Mouse (Mus musculus): ENCODE measurements around the gene Gngt2. TPM values are rescaled to one million over a fixed set of nuclear protein-coding genes. Genes with fewer than 3 reads are reported as not detected.
A peak's percentile ranks its signal among the peaks of the same experiment; 100 is the strongest.

Gngt2 gene
- polyA plus RNA-seq, 1 experiment from 2014 or later: 32.2 TPM

DNA sequence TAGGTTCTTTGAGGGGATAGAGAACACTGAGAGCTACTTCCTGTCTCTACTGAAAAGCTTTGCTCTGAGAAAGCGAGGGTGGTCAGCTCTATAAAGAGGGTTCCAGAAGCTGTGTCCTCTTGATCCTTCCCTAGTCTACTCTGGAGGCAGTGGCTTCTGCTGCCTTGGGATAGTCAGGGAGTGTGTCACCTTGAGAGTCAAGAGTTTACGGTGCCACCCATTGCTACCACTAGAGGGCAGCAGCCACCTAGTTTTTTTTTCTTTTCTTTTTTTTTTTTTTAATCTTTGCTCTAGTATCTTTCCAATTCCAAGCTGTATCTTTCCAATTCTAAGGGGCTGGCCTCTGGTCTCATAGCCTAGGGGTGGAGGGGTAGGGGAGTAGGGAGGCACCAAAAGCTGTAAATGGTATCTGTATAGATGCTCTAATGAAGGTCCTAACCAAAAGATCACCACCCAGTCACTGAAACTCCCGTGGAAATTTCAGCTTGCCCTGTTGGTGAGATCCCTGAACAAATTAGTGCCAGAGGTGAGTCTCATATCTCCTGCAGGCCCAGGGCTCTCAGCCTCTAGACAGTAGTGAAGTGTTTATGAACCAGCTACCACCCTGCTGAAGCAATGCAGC is 9.4 kb upstream of the Gngt2 start:
- H3K4me1 ChIP-seq (ENCODE audit: insufficient read depth): peaks cover 44% of the 10 kb centered on the region

GRCm38 (mm10) chr11:95828181-95828964 is 8.6 kb upstream of the Gngt2 start:
- Histone ChIP-seq H3K36me3 (replicated peaks; ENCODE audit: insufficient read depth, low read length) (peaks cover 5% of the 10 kb centered on the region; the same call in 1 of the 2 replicates), H3K4me3 (ENCODE audit: low read depth, low read length) (no peak overlapping the region), H3K9me3 (ENCODE audit: low read length) (no peaks in the 10 kb centered on the region), H3K4me1 (ENCODE audit: insufficient read depth) (peaks cover 38% of the 10 kb centered on the region), H3K9ac (replicated peaks) (no peak overlapping the region), H3K27me3 (ENCODE audit: insufficient read depth, low read length) (peaks cover 51% of the 10 kb centered on the region), H3K4me2 (ENCODE audit: low read depth, low read length) (no peak overlapping the region), H3K27ac (ENCODE audit: low read depth) (no peak overlapping the region)
- TF ChIP-seq CTCF (IDR thresholded peaks at IDR 0.05; ENCODE audit: low read depth) (no peak), EP300 (IDR thresholded peaks at IDR 0.05; ENCODE audit: low read depth) (no peak)
- 49% methylated on average over 11 of the region's 11 CpGs for WGBS (ENCODE audit: insufficient replicate concordance)
- ATAC-seq (no peak), DNase-seq (no peak)

More for the DNA sequence above, 9.4 kb upstream of the Gngt2 start:
- H3K27ac ChIP-seq (ENCODE audit: low read depth): no peak overlapping the region
- peak; percentile 78 for DNase-seq
- peaks cover 5% of the 10 kb centered on the region; the same call in 1 of the 2 replicates for H3K36me3 ChIP-seq (replicated peaks; ENCODE audit: insufficient read depth, low read length)
- no peak for ATAC-seq
- 12% methylated on average over 3 of the region's 3 CpGs for WGBS (ENCODE audit: insufficient replicate concordance)
- peak overlapping the region; percentile 48 for H3K4me2 ChIP-seq (ENCODE audit: low read depth, low read length)
- no peak overlapping the region for H3K9ac ChIP-seq (replicated peaks)
- no peaks in the 10 kb centered on the region for H3K9me3 ChIP-seq (ENCODE audit: low read length)
- peaks cover 43% of the 10 kb centered on the region for H3K27me3 ChIP-seq (ENCODE audit: insufficient read depth, low read length)
- TF ChIP-seq CTCF (IDR thresholded peaks at IDR 0.05; ENCODE audit: low read depth) (peak; percentile 85), EP300 (IDR thresholded peaks at IDR 0.05; ENCODE audit: low read depth) (no peak)
- 0 out of 2 replicates have a peak overlapping the region, but pooled peaks have one; percentile 1 for H3K4me3 ChIP-seq (ENCODE audit: low read depth, low read length)

DNA sequence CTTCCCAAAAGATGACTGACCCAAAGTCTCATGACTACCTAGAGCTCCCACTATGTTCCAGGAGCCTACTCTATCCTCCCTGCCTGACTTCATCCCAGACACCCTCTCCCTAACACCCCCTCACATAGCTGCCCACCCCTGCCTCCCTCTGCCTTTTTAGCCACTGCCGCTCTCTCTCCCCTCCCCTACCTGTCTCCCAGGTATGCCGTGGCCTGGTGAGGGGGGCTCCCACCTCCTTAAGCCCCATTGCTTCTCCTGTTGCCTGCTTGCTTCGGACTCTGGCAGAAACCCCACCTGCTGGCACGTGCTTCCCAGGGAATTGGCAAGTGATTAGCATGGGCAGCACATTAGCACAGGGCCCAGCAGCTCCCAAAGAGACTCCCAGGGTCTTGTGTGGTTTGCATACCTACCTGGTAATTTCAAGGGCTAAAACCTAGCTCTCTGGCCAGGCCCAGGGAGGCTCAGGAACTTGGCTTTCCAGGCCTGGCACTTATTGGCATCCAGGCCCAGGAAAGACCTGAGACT is 7.4 kb upstream of the Gngt2 start:
- ATAC-seq: no peak

DNA sequence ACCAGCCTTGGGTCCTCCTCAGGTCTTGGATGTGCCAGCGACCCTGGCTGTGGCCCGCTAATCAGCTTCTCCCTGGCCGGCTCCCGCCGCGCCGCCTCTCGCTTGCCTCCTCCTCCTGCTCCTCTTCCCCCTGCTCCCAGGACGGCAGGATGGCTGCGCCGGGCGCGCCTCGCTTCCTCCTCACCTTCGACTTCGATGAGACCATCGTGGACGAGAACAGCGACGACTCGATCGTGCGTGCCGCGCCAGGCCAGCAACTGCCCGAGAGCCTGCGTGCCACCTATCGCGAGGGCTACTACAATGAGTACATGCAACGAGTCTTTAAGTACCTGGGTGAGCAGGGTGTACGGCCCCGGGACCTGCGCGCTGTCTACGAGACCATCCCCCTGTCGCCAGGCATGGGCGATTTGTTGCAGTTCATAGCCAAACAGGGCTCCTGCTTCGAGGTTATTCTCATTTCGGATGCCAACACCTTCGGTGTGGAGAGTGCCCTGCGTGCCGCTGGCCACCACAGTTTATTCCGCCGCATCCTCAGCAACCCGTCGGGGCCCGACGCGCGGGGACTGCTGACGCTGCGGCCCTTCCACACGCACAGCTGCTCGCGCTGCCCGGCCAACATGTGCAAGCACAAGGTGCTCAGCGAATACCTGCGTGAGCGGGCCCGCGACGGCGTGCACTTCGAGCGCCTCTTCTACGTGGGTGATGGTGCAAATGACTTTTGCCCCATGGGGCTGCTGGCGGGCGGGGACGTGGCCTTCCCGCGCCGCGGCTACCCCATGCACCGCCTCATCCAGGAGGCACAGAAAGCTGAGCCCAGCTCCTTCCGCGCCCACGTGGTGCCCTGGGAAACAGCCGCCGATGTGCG is 6.4 kb upstream of the Gngt2 start:
- TF ChIP-seq CTCF (IDR thresholded peaks at IDR 0.05; ENCODE audit: low read depth) (no peak), EP300 (IDR thresholded peaks at IDR 0.05; ENCODE audit: low read depth) (no peak)
- ATAC-seq: no peak
- Histone ChIP-seq H3K4me2 (ENCODE audit: low read depth, low read length) (peak overlapping the region; percentile 63), H3K27ac (ENCODE audit: low read depth) (no peak overlapping the region), H3K4me1 (ENCODE audit: insufficient read depth) (peaks cover 47% of the 10 kb centered on the region), H3K9ac (replicated peaks) (peak overlapping the region; percentile 4), H3K27me3 (ENCODE audit: insufficient read depth, low read length) (peaks cover 47% of the 10 kb centered on the region), H3K9me3 (ENCODE audit: low read length) (no peaks in the 10 kb centered on the region), H3K4me3 (ENCODE audit: low read depth, low read length) (peak overlapping the region; percentile 44), H3K36me3 (replicated peaks; ENCODE audit: insufficient read depth, low read length) (peaks cover 5% of the 10 kb centered on the region; the same call in 1 of the 2 replicates)
- peak; percentile 32 for DNase-seq
- 8% methylated on average over 80 of the region's 80 CpGs for WGBS (ENCODE audit: insufficient replicate concordance)

More for the DNA sequence above, 7.4 kb upstream of the Gngt2 start:
- Histone ChIP-seq H3K9ac (replicated peaks) (no peak overlapping the region), H3K36me3 (replicated peaks; ENCODE audit: insufficient read depth, low read length) (peaks cover 5% of the 10 kb centered on the region; the same call in 1 of the 2 replicates), H3K27me3 (ENCODE audit: insufficient read depth, low read length) (peaks cover 54% of the 10 kb centered on the region), H3K27ac (ENCODE audit: low read depth) (no peak overlapping the region), H3K4me3 (ENCODE audit: low read depth, low read length) (no peak overlapping the region), H3K4me2 (ENCODE audit: low read depth, low read length) (no peak overlapping the region), H3K9me3 (ENCODE audit: low read length) (no peaks in the 10 kb centered on the region), H3K4me1 (ENCODE audit: insufficient read depth) (peaks cover 42% of the 10 kb centered on the region)
- no peak for DNase-seq
- 59% methylated on average over 4 of the region's 4 CpGs for WGBS (ENCODE audit: insufficient replicate concordance)
- TF ChIP-seq CTCF (IDR thresholded peaks at IDR 0.05; ENCODE audit: low read depth): no peak
- TF ChIP-seq EP300 (IDR thresholded peaks at IDR 0.05; ENCODE audit: low read depth): no peak

- Histone ChIP-seq H3K4me2 (ENCODE audit: low read depth, low read length) (peak overlapping the region; percentile 63), H3K27me3 (ENCODE audit: insufficient read depth, low read length) (peaks cover 47% of the 10 kb centered on the region), H3K4me1 (ENCODE audit: insufficient read depth) (peaks cover 53% of the 10 kb centered on the region), H3K9ac (replicated peaks) (peak overlapping the region; percentile 4), H3K27ac (ENCODE audit: low read depth) (no peak overlapping the region), H3K36me3 (replicated peaks; ENCODE audit: insufficient read depth, low read length) (peaks cover 5% of the 10 kb centered on the region; the same call in 1 of the 2 replicates), H3K4me3 (ENCODE audit: low read depth, low read length) (peak overlapping the region; percentile 44), H3K9me3 (ENCODE audit: low read length) (no peaks in the 10 kb centered on the region)
- WGBS (ENCODE audit: insufficient replicate concordance): 7% methylated on average over 10 of the region's 10 CpGs
- no peak for DNase-seq
- TF ChIP-seq CTCF (IDR thresholded peaks at IDR 0.05; ENCODE audit: low read depth) (no peak), EP300 (IDR thresholded peaks at IDR 0.05; ENCODE audit: low read depth) (no peak)
- no peak for ATAC-seq
Observed at GRCm38 (mm10) chr11:95831276-95831619, 5.8 kb upstream of the Gngt2 start.

All from liver, postnatal 0 days (tissue).